Mouse (Mus musculus) CH12.LX (cell line): ENCODE data around the gene Prkn. TPM values are rescaled to one million over a fixed set of nuclear protein-coding genes. Genes with fewer than 3 reads are reported as not detected.

Experiments
- DNase-seq: peaks from one replicate; pipeline ENCODE4 v3.0.0-alpha.2; 2013; ENCODE audit errors: extremely low read depth
- H3K27ac ChIP-seq: 2 replicates; pipeline ENCODE4 v1.5.1; 2012; ENCODE audit warnings: low read depth, mild to moderate bottlenecking, control low read depth, moderate library complexity; ENCODE audit not compliant: insufficient read depth
- H3K27me3 ChIP-seq: replicated peaks from 2 replicates; pipeline ENCODE3; 2012; ENCODE audit warnings: inconsistent platforms
- H3K36me3 ChIP-seq, 2 experiments: replicated peaks in 1 of 2; 2 replicates each; pipeline versions ENCODE3 to v1.6.1; 2012; ENCODE audit warnings: inconsistent platforms in 1 of 2, low read length in 1 of 2, mild to moderate bottlenecking in 1 of 2, mixed read lengths in 1 of 2, moderate library complexity in 1 of 2; ENCODE audit not compliant: control insufficient read depth in 1 of 2, insufficient read depth in 1 of 2
- H3K4me1 ChIP-seq, 2 experiments: 2 replicates each; pipeline ENCODE4 v1.6.1; 2012; ENCODE audit warnings: inconsistent platforms in 1 of 2, moderate library complexity in 1 of 2; ENCODE audit not compliant: insufficient read depth in 2 of 2, control insufficient read depth in 1 of 2
- H3K4me2 ChIP-seq: 2 replicates; pipeline ENCODE4 v1.6.1; 2012; ENCODE audit warnings: low read depth, mild to moderate bottlenecking, control low read depth; ENCODE audit not compliant: poor library complexity, insufficient read depth, severe bottlenecking
- H3K4me3 ChIP-seq, 3 experiments: fragments of 150-350 bp in 1 of 3; sonication (generic) in 1 of 3; replicated peaks in 1 of 3; 2 replicates each; pipeline versions ENCODE3 to v1.5.1; 2011 to 2012; ENCODE audit warnings: low read depth in 2 of 3, low read length in 2 of 3, mild to moderate bottlenecking in 2 of 3, moderate library complexity in 2 of 3, control low read depth in 1 of 3, improper control_type of control experiment in 1 of 3, inconsistent platforms in 1 of 3, mixed read lengths in 1 of 3; ENCODE audit not compliant: poor library complexity in 1 of 3
- H3K79me2 ChIP-seq: replicated peaks from 2 replicates; pipeline ENCODE4 v1.6.1; 2012; ENCODE audit warnings: mild to moderate bottlenecking, moderate library complexity; ENCODE audit not compliant: control insufficient read depth, poor library complexity, insufficient read depth, severe bottlenecking; ENCODE audit errors: extremely low read depth
- H3K9ac ChIP-seq: 2 replicates; pipeline ENCODE4 v1.6.1; 2012; ENCODE audit warnings: low read depth, mild to moderate bottlenecking, control low read depth, moderate library complexity; ENCODE audit not compliant: insufficient read depth
- H3K9me3 ChIP-seq: replicated peaks from 2 replicates; pipeline ENCODE3; 2012; ENCODE audit warnings: low read length, inconsistent platforms, mixed read lengths
- BHLHE40 ChIP-seq: IDR thresholded peaks from 2 replicates; pipeline ENCODE4 v1.6.1; 2011; ENCODE audit warnings: mild to moderate bottlenecking, low read depth, low read length, improper control_type of control experiment
- CHD2 ChIP-seq: IDR thresholded peaks from 2 replicates; pipeline ENCODE4 v1.6.1; 2011; ENCODE audit warnings: low read length, improper control_type of control experiment
- CTCF ChIP-seq, 2 experiments: IDR thresholded peaks in 1 of 2; conservative IDR thresholded peaks in 1 of 2; 2 replicates each; pipeline ENCODE4 v1.5.1; 2011 to 2012; ENCODE audit warnings: low read depth in 2 of 2, low read length in 2 of 2, improper control_type of control experiment in 1 of 2, inconsistent platforms in 1 of 2, mild to moderate bottlenecking in 1 of 2, moderate library complexity in 1 of 2
- EP300 ChIP-seq: IDR thresholded peaks from 2 replicates; pipeline ENCODE4 v1.6.1; 2011; ENCODE audit warnings: low read length, improper control_type of control experiment
- ETS1 ChIP-seq: conservative IDR thresholded peaks from 2 replicates; pipeline ENCODE4 v1.6.1; 2012; ENCODE audit warnings: low read depth, mild to moderate bottlenecking, inconsistent platforms, low read length, improper control_type of control experiment, moderate library complexity
- GABPA ChIP-seq: IDR thresholded peaks from 2 replicates; pipeline ENCODE4 v1.6.1; 2012; ENCODE audit warnings: low read depth, low read length, improper control_type of control experiment, inconsistent platforms; ENCODE audit not compliant: insufficient replicate concordance
- HCFC1 ChIP-seq: IDR thresholded peaks from 2 replicates; pipeline ENCODE4 v1.6.1; 2012; ENCODE audit warnings: low read depth, mild to moderate bottlenecking, inconsistent platforms, low read length, improper control_type of control experiment
- IRF4 ChIP-seq: IDR thresholded peaks from 2 replicates; pipeline ENCODE4 v1.6.1; 2014; ENCODE audit warnings: low read depth, mild to moderate bottlenecking, inconsistent platforms, low read length, improper control_type of control experiment
- JUN ChIP-seq: IDR thresholded peaks from 2 replicates; pipeline ENCODE4 v1.6.1; 2011; ENCODE audit warnings: low read depth, mild to moderate bottlenecking, low read length, improper control_type of control experiment, moderate library complexity; ENCODE audit not compliant: insufficient read depth
- KAT2A ChIP-seq: IDR thresholded peaks from 2 replicates; pipeline ENCODE4 v1.6.1; 2012; ENCODE audit warnings: low read length, improper control_type of control experiment, inconsistent platforms; ENCODE audit not compliant: insufficient replicate concordance
- MAZ ChIP-seq: IDR thresholded peaks from 2 replicates; pipeline ENCODE4 v1.6.1; 2012; ENCODE audit warnings: low read depth, mild to moderate bottlenecking, inconsistent platforms, low read length, improper control_type of control experiment, moderate library complexity
- MXI1 ChIP-seq: IDR thresholded peaks from 2 replicates; pipeline ENCODE4 v1.6.1; 2011; ENCODE audit warnings: mild to moderate bottlenecking, low read depth, low read length, improper control_type of control experiment
- MYC ChIP-seq: IDR thresholded peaks from 2 replicates; pipeline ENCODE4 v1.6.1; 2011; ENCODE audit warnings: low read depth, mild to moderate bottlenecking, improper control_type of control experiment, low read length
- NELFE ChIP-seq: IDR thresholded peaks from 2 replicates; pipeline ENCODE4 v1.6.1; 2011; ENCODE audit warnings: low read depth, low read length, improper control_type of control experiment
- PAX5 ChIP-seq: IDR thresholded peaks from 2 replicates; pipeline ENCODE4 v1.6.1; 2012; ENCODE audit warnings: low read length, inconsistent platforms, mixed read lengths
- RAD21 ChIP-seq: IDR thresholded peaks from 2 replicates; pipeline ENCODE4 v1.6.1; 2011; ENCODE audit warnings: low read depth, mild to moderate bottlenecking, low read length, improper control_type of control experiment, moderate library complexity
- SIN3A ChIP-seq: IDR thresholded peaks from 2 replicates; pipeline ENCODE4 v1.6.1; 2012; ENCODE audit warnings: low read length, improper control_type of control experiment, inconsistent platforms
- SMC3 ChIP-seq: IDR thresholded peaks from 2 replicates; pipeline ENCODE4 v1.6.1; 2011; ENCODE audit warnings: low read depth, low read length, improper control_type of control experiment
- TBP ChIP-seq: conservative IDR thresholded peaks from 2 replicates; pipeline ENCODE4 v1.6.1; 2011; ENCODE audit warnings: low read depth, low read length, improper control_type of control experiment
- UBTF ChIP-seq: IDR thresholded peaks from 2 replicates; pipeline ENCODE4 v1.6.1; 2012; ENCODE audit warnings: low read depth, mild to moderate bottlenecking, inconsistent platforms, low read length, improper control_type of control experiment, moderate library complexity
- USF2 ChIP-seq: conservative IDR thresholded peaks from 2 replicates; pipeline ENCODE4 v1.6.1; 2011; ENCODE audit warnings: low read depth, low read length, improper control_type of control experiment
- ZC3H11A ChIP-seq: IDR thresholded peaks from 2 replicates; pipeline ENCODE4 v1.6.1; 2012; ENCODE audit warnings: low read depth, mild to moderate bottlenecking, inconsistent platforms, low read length, improper control_type of control experiment
- ZKSCAN1 ChIP-seq: IDR thresholded peaks from 2 replicates; pipeline ENCODE4 v1.6.1; 2012; ENCODE audit warnings: low read depth, inconsistent platforms, low read length, improper control_type of control experiment, borderline replicate concordance
- ZMIZ1 ChIP-seq: IDR thresholded peaks from 2 replicates; pipeline ENCODE4 v1.6.1; 2012; ENCODE audit warnings: low read depth, mild to moderate bottlenecking, inconsistent platforms, low read length, improper control_type of control experiment
- dilution Hi-C: fragments of 300-500 bp; cut with MboI; formaldehyde crosslinking; loops from 2 replicates; pipeline ENCODE4 v1.14.3; 2020; ENCODE audit warnings: low sequenced_read_pairs; ENCODE audit not compliant: extremely low pct_unique_long_range_greater_than_20kb, extremely low pct_ligation_motif_present
- in situ Hi-C: fragments of 300-500 bp; cut with MboI; formaldehyde crosslinking; loops from 3 replicates; pipeline ENCODE4 v1.14.3; 2019; ENCODE audit warnings: low sequenced_read_pairs, low pct_ligation_motif_present, low pct_unique_long_range_greater_than_20kb, mixed read lengths
- polyA plus RNA-seq: library from polyadenylated mRNA; unstranded; fragments of >175 nt; gene quantifications from 2 replicates; pipeline ENCODE4 v1.2.1, GENCODE M21; 2012; ENCODE audit warnings: low read depth; ENCODE audit not compliant: insufficient read length
- total RNA-seq, 2 experiments: library from RNA; depleted of rRNA; stranded (reverse); fragments of 300-350 nt in 1 of 2; fragments of >200 nt in 1 of 2; gene quantifications; 2 replicates each; pipeline ENCODE4 v1.2.3; 2012 to 2014

Prkn gene
- total and polyA plus RNA-seq, 3 experiments: 0.08 TPM; not detected in 2

DNA sequence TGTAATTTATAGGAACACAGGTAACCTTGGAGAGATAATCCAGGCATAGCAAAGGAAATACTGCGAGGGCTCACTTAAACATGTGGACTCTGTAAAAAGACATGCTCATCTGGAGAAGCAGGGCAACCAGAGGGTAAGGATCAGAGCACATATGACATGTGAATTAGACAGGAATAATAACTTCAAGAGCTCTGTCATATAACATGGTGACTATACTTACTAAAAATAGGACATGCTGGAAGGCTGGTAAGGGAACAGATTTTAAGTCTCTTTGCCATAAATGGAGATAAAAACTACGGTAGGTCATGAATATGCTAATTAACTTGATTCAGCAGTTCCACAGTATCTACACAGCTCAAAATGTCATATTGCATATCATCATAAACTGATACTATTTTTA lies 777.4 kb downstream of the Prkn start:
- Histone ChIP-seq H3K36me3 (no peaks in the 10 kb centered on the region), H3K4me2 (no peak overlapping the region), H3K27me3 (no peaks in the 10 kb centered on the region), H3K79me2 (no peaks in the 10 kb centered on the region), H3K4me1 (no peaks in the 10 kb centered on the region), H3K27ac (no peak overlapping the region), H3K4me3 (no peak overlapping the region), H3K9ac (no peak overlapping the region), H3K9me3 (no peaks in the 10 kb centered on the region)
- in situ Hi-C loops (no loop called here), dilution Hi-C loops (no loop called here)
- TF ChIP-seq BHLHE40: no peak
- TF ChIP-seq ZMIZ1: no peak
- no peak for TF ChIP-seq UBTF
- TF ChIP-seq TBP: no peak
- TF ChIP-seq SMC3: no peak
- no peak for TF ChIP-seq CHD2
- no peak for TF ChIP-seq EP300
- TF ChIP-seq KAT2A: no peak
- no peak for TF ChIP-seq HCFC1
- no peak for DNase-seq

DNA sequence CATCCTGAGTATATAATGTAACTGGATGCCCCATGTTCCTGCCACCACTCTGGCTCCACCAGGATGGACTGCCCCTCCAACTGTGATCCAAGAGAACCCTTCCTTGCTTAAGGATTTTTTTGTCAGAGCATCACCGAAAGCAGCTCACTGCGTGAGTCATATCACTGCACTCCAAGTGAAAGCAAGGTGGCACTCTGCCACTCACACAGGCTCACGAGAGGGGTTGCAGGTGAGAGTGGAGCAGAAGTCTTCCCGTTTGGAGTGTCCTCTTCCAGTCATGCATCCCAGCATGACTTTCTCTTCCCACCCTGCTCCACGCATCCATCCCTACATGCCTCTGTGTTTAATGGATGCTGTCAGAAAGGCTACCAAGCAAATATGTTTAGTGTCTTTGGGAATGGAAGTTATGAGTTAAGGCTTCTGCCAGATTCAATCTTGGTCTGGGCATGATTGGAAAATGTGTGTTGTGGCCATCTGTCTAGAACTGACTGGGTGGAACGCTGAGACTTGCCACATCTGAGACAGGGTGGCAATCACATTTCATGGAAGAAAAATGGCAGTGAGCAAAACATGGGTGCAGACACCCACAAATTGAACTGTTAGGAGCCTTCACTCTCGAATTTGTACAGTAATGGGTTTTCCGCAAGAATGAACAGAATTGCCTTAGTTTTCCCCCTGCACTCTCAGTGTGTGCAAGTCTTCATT lies 778.9 kb downstream of the Prkn start:
- DNase-seq: no peak
- in situ Hi-C loops: no loop called here
- H3K27me3 ChIP-seq: no peaks in the 10 kb centered on the region
- H3K4me2 ChIP-seq: no peak overlapping the region
- no peak overlapping the region for H3K4me3 ChIP-seq
- H3K27ac ChIP-seq: no peak overlapping the region
- TF ChIP-seq ZKSCAN1: no peak
- TF ChIP-seq GABPA: no peak
- no peak for TF ChIP-seq CTCF (conservative IDR thresholded peaks at IDR 0.05 in 1 of 2, IDR thresholded peaks at IDR 0.05 in 1 of 2; ENCODE audit: low read depth in 2 of 2, low read length in 2 of 2)
- TF ChIP-seq JUN: no peak
- no peak for TF ChIP-seq UBTF
- TF ChIP-seq RAD21: no peak
- no peak for TF ChIP-seq MAZ
- TF ChIP-seq ETS1: no peak
- no peak for TF ChIP-seq EP300
- no peak for TF ChIP-seq MYC
- no peak for TF ChIP-seq ZMIZ1
- TF ChIP-seq SMC3: no peak
- no peak for TF ChIP-seq MXI1
- no peak for TF ChIP-seq BHLHE40
- TF ChIP-seq IRF4: no peak
- no peak for TF ChIP-seq NELFE
- no peak for TF ChIP-seq PAX5
- no peak for TF ChIP-seq SIN3A
- TF ChIP-seq USF2: no peak
- no peak for TF ChIP-seq ZC3H11A
- no peak overlapping the region for H3K9ac ChIP-seq
- no peaks in the 10 kb centered on the region for H3K4me1 ChIP-seq
- dilution Hi-C loops: no loop called here
- no peaks in the 10 kb centered on the region for H3K9me3 ChIP-seq
- no peaks in the 10 kb centered on the region for H3K36me3 ChIP-seq
- no peaks in the 10 kb centered on the region for H3K79me2 ChIP-seq
